Mouse (Mus musculus): ENCODE results near the gene Imp3.

DNA sequence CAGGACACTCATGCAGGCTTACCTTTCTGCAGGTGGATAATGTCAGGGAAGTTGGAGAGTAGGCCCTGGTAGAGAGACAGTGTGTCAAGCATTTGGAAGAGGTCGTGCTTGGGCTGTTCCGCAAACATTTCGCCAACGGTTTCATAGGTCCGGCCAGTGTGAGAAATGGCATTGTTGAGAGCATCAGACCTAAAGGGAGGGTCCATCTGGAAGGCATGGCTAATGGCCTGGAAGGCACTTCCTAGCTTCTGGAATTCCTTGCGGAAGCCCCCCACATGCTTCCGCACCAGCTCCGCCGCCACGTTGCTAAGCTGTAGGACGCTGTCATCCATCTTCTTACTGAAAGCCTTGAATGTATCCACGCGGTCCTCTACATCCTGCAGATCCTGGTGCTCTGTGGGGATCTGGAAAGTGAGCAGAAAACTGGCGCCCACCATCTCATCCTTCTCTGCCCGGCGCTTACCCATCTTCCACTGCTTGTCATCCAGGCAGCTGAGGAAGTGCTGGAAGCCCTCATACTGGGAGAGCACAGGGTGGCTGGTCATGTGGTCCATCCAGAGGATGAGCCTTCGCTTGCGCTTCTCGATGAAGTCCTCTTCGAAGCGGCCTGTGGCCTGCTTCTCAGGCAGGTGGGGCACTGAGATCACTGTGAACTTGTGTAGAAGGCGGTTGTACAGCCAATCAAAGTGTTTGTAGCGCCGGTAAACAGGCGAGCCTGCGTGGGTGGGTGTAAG, 11.8 kb upstream of the Imp3 start:
- TF ChIP-seq POLR2A (IDR thresholded peaks at IDR 0.05; ENCODE audit: low read depth, low read length) = no peak
- no peak for TF ChIP-seq CTCF (IDR thresholded peaks at IDR 0.05; ENCODE audit: extremely low read depth, insufficient read depth, insufficient read length, insufficient replicate concordance)

Data from spleen, adult 2 months (tissue).